Mouse (Mus musculus): ENCODE measurements at regions not wholly inside any gene's neighbourhood (a gene's known extent, or its start where the extent isn't known, plus 50 kb on each side); places are given as distances from the start of the nearest gene placed in this dataset.

GRCm38 (mm10) chr16:8931961-8932360 is 102.1 kb downstream of the 1810013L24Rik start:
- dilution Hi-C loops (cut with MboI; ENCODE audit: extremely low pct_ligation_motif_present, extremely low pct_unique_long_range_greater_than_20kb, low sequenced_read_pairs) (no loop called here), in situ Hi-C loops (cut with MboI; ENCODE audit: low pct_ligation_motif_present, low pct_unique_long_range_greater_than_20kb, low sequenced_read_pairs) (no loop called here)
- Histone ChIP-seq H3K27ac (ENCODE audit: insufficient read depth, low read depth) (no peak overlapping the region), H3K4me3 (replicated peaks in 1 of 3; ENCODE audit: low read depth in 2 of 3, low read length in 2 of 3, poor library complexity in 1 of 3) (no peak overlapping the region), H3K9me3 (replicated peaks; ENCODE audit: low read length) (peaks cover 14% of the 10 kb centered on the region), H3K79me2 (replicated peaks; ENCODE audit: control insufficient read depth, extremely low read depth, insufficient read depth, poor library complexity, severe bottlenecking) (no peaks in the 10 kb centered on the region), H3K36me3 (replicated peaks in 1 of 2; ENCODE audit: control insufficient read depth in 1 of 2, insufficient read depth in 1 of 2, low read length in 1 of 2) (no peaks in the 10 kb centered on the region), H3K27me3 (replicated peaks) (peaks cover 56% of the 10 kb centered on the region), H3K9ac (ENCODE audit: insufficient read depth, low read depth) (no peak overlapping the region), H3K4me1 (ENCODE audit: control insufficient read depth in 1 of 2, insufficient read depth in 2 of 2) (no peaks in the 10 kb centered on the region), H3K4me2 (ENCODE audit: insufficient read depth, low read depth, poor library complexity, severe bottlenecking) (no peak overlapping the region)
- TF ChIP-seq MAFK (IDR thresholded peaks at IDR 0.05; ENCODE audit: insufficient replicate concordance, low read length) = no peak
- no peak for TF ChIP-seq TCF12 (IDR thresholded peaks at IDR 0.05; ENCODE audit: low read depth, low read length)
- TF ChIP-seq IRF4 (IDR thresholded peaks at IDR 0.05; ENCODE audit: low read depth, low read length) = no peak
- no peak for TF ChIP-seq SIN3A (IDR thresholded peaks at IDR 0.05; ENCODE audit: low read length)
- no peak for TF ChIP-seq MEF2A (IDR thresholded peaks at IDR 0.05; ENCODE audit: borderline replicate concordance, low read depth, low read length)
- no peak for TF ChIP-seq ETS1 (conservative IDR thresholded peaks at IDR 0.05; ENCODE audit: low read depth, low read length)
- TF ChIP-seq MAZ (IDR thresholded peaks at IDR 0.05; ENCODE audit: low read depth, low read length) = no peak
- no peak for TF ChIP-seq NRF1 (IDR thresholded peaks at IDR 0.05; ENCODE audit: low read depth, low read length)
- TF ChIP-seq ZMIZ1 (IDR thresholded peaks at IDR 0.05; ENCODE audit: low read depth, low read length) = no peak
- TF ChIP-seq POLR2A (IDR thresholded peaks at IDR 0.05; ENCODE audit: low read depth, low read length) = no peak
- no peak for TF ChIP-seq CTCF (conservative IDR thresholded peaks at IDR 0.05 in 1 of 2, IDR thresholded peaks at IDR 0.05 in 1 of 2; ENCODE audit: low read depth in 2 of 2, low read length in 2 of 2)
- no peak for TF ChIP-seq KAT2A (IDR thresholded peaks at IDR 0.05; ENCODE audit: insufficient replicate concordance, low read length)
- TF ChIP-seq E2F4 (IDR thresholded peaks at IDR 0.05; ENCODE audit: insufficient replicate concordance, low read depth, low read length) = no peak
- TF ChIP-seq MYC (IDR thresholded peaks at IDR 0.05; ENCODE audit: low read depth, low read length) = no peak
- no peak for TF ChIP-seq ZKSCAN1 (IDR thresholded peaks at IDR 0.05; ENCODE audit: borderline replicate concordance, low read depth, low read length)
- TF ChIP-seq HCFC1 (IDR thresholded peaks at IDR 0.05; ENCODE audit: low read depth, low read length) = no peak
- TF ChIP-seq UBTF (IDR thresholded peaks at IDR 0.05; ENCODE audit: low read depth, low read length) = no peak
- TF ChIP-seq MAX (IDR thresholded peaks at IDR 0.05; ENCODE audit: low read length) = no peak
- TF ChIP-seq EP300 (IDR thresholded peaks at IDR 0.05; ENCODE audit: low read length) = no peak
- no peak for TF ChIP-seq ELF1 (IDR thresholded peaks at IDR 0.05; ENCODE audit: low read depth, low read length)
- no peak for DNase-seq (ENCODE audit: extremely low read depth)

DNA sequence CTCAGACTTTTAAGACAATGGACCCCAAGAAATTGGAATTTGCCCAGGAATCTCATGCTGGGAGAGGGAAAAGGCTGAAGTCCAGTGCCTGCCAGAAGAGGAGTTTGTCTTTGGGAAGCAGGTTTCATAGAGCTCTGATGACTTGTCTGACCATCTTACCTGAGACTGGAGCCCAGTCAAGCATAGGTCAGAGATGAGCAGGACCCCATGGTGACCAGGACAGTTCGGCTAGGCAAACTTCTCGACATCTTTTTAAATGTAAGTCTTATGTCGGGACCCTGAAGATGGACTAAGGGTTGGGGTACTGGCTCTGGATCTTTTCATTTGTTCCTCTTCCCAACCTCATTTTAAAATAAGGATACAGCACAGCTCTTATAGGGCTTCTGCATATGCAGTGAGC is 103.2 kb downstream of the 1810013L24Rik start:
- Histone ChIP-seq H3K4me2 (ENCODE audit: insufficient read depth, low read depth, poor library complexity, severe bottlenecking) (no peak overlapping the region), H3K4me1 (ENCODE audit: control insufficient read depth in 1 of 2, insufficient read depth in 2 of 2) (no peaks in the 10 kb centered on the region), H3K9ac (ENCODE audit: insufficient read depth, low read depth) (no peak overlapping the region), H3K27me3 (replicated peaks) (peaks cover 63% of the 10 kb centered on the region), H3K9me3 (replicated peaks; ENCODE audit: low read length) (peaks cover 5% of the 10 kb centered on the region), H3K27ac (ENCODE audit: insufficient read depth, low read depth) (no peak overlapping the region), H3K79me2 (replicated peaks; ENCODE audit: control insufficient read depth, extremely low read depth, insufficient read depth, poor library complexity, severe bottlenecking) (no peaks in the 10 kb centered on the region), H3K36me3 (replicated peaks in 1 of 2; ENCODE audit: control insufficient read depth in 1 of 2, insufficient read depth in 1 of 2, low read length in 1 of 2) (no peaks in the 10 kb centered on the region), H3K4me3 (replicated peaks in 1 of 3; ENCODE audit: low read depth in 2 of 3, low read length in 2 of 3, poor library complexity in 1 of 3) (no peak overlapping the region)
- no peak for DNase-seq (ENCODE audit: extremely low read depth)
- TF ChIP-seq USF1 (IDR thresholded peaks at IDR 0.05; ENCODE audit: low read depth, low read length) (no peak), NRF1 (IDR thresholded peaks at IDR 0.05; ENCODE audit: low read depth, low read length) (no peak), EP300 (IDR thresholded peaks at IDR 0.05; ENCODE audit: low read length) (no peak)
- in situ Hi-C loops (cut with MboI; ENCODE audit: low pct_ligation_motif_present, low pct_unique_long_range_greater_than_20kb, low sequenced_read_pairs) = no loop called here
- dilution Hi-C loops (cut with MboI; ENCODE audit: extremely low pct_ligation_motif_present, extremely low pct_unique_long_range_greater_than_20kb, low sequenced_read_pairs) = no loop called here

Measured in CH12.LX (cell line).